Mouse (Mus musculus) spleen, adult 2 months (tissue): ENCODE results near the gene Mfn1. TPM values are rescaled to one million over a fixed set of nuclear protein-coding genes. Genes with fewer than 3 reads are reported as not detected.

Experiments used
- DNase-seq, 2 experiments: peaks; one replicate each; pipeline versions ENCODE4 v3.0.0 to v3.0.0-alpha.2; 2012 to 2021; ENCODE audit warnings: low spot score in 2 of 2, low read depth in 1 of 2
- H3K27ac ChIP-seq: fragments of 200-500 bp; 2 replicates; pipeline ENCODE4 v1.5.1; 2012; ENCODE audit warnings: low read length, inconsistent platforms; ENCODE audit not compliant: insufficient read depth
- H3K27me3 ChIP-seq: fragments of 200-500 bp; 2 replicates; pipeline ENCODE4 v1.6.1; 2012; ENCODE audit warnings: mild to moderate bottlenecking, moderate library complexity, low read length, inconsistent platforms; ENCODE audit not compliant: control insufficient read depth, insufficient read depth
- H3K36me3 ChIP-seq: fragments of 200-500 bp; 2 replicates; pipeline ENCODE4 v1.6.1; 2012; ENCODE audit warnings: mild to moderate bottlenecking, low read length, inconsistent platforms; ENCODE audit not compliant: control insufficient read depth, insufficient read depth
- H3K4me1 ChIP-seq: fragments of 200-500 bp; 2 replicates; pipeline ENCODE4 v1.6.1; 2011; ENCODE audit warnings: inconsistent platforms; ENCODE audit not compliant: control insufficient read depth, insufficient read depth, insufficient read length
- H3K4me3 ChIP-seq: fragments of 200-500 bp; 2 replicates; pipeline ENCODE4 v1.5.1; 2011; ENCODE audit warnings: mild to moderate bottlenecking, inconsistent platforms; ENCODE audit not compliant: insufficient read depth, insufficient read length; ENCODE audit errors: extremely low read depth
- CTCF ChIP-seq: fragments of 200-500 bp; IDR thresholded peaks from 2 replicates; pipeline ENCODE4 v1.5.1; 2011; ENCODE audit warnings: mild to moderate bottlenecking, inconsistent platforms; ENCODE audit not compliant: insufficient read depth, insufficient read length, insufficient replicate concordance; ENCODE audit errors: extremely low read depth
- POLR2A ChIP-seq: fragments of 200-500 bp; IDR thresholded peaks from 2 replicates; pipeline ENCODE4 v1.6.1; 2011; ENCODE audit warnings: low read depth, low read length, inconsistent platforms
- WGBS: fragments of 180-500 bp; shearing (Covaris S2); methylation state at CpG from one replicate; pipeline ENCODE4 v1.1.7; 2018; 5-methylcytosine and 5-hydroxymethylcytosine counted together
- polyA plus RNA-seq: library from polyadenylated mRNA; depleted of rRNA; stranded (reverse); fragments of >200 nt; gene quantifications from 2 replicates; pipeline ENCODE4 v1.2.3, GENCODE M21; 2012

Gene Mfn1
- polyA plus RNA-seq, 1 experiment = 3.4 TPM

- H3K27me3 ChIP-seq = no peaks in the 10 kb centered on the region
- TF ChIP-seq POLR2A (no peak), CTCF (no peak)
- no peak overlapping the region for H3K27ac ChIP-seq
- no peak overlapping the region for H3K4me3 ChIP-seq
- DNase-seq = no peak
- 98% methylated on average over 4 of the region's 4 CpGs for WGBS
- H3K4me1 ChIP-seq = no peaks in the 10 kb centered on the region
- H3K36me3 ChIP-seq = no peaks in the 10 kb centered on the region
Measured at GRCm38 (mm10) chr3:32609233-32609632, 80.0 kb downstream of the Mfn1 start.

GRCm38 (mm10) chr3:32610560-32610959 lies 81.3 kb downstream of the Mfn1 start:
- H3K4me3 ChIP-seq = no peak overlapping the region
- peak in 1 of 2 experiments; percentile 27 for DNase-seq
- WGBS = 38% methylated on average over 7 of the region's 7 CpGs
- TF ChIP-seq POLR2A (no peak), CTCF (no peak)
- no peaks in the 10 kb centered on the region for H3K4me1 ChIP-seq
- no peak overlapping the region for H3K27ac ChIP-seq
- no peaks in the 10 kb centered on the region for H3K27me3 ChIP-seq
- no peaks in the 10 kb centered on the region for H3K36me3 ChIP-seq

GRCm38 (mm10) chr3:32611606-32612170 lies 82.4 kb downstream of the Mfn1 start:
- H3K27me3 ChIP-seq = peaks cover 6% of the 10 kb centered on the region
- no peaks in the 10 kb centered on the region; the same call in 1 of the 2 replicates for H3K4me1 ChIP-seq
- no peaks in the 10 kb centered on the region for H3K36me3 ChIP-seq
- H3K4me3 ChIP-seq = no peak overlapping the region
- DNase-seq = no peak
- TF ChIP-seq POLR2A (no peak), CTCF (no peak)
- WGBS = 78% methylated on average over 11 of the region's 11 CpGs
- no peak overlapping the region for H3K27ac ChIP-seq

- WGBS = 86% methylated on average over 2 of the region's 2 CpGs
- H3K4me3 ChIP-seq = no peak overlapping the region
- TF ChIP-seq CTCF (no peak), POLR2A (no peak)
- H3K4me1 ChIP-seq = no peaks in the 10 kb centered on the region; the same call in 1 of the 2 replicates
- H3K27ac ChIP-seq = no peak overlapping the region
- peaks cover 6% of the 10 kb centered on the region for H3K27me3 ChIP-seq
- no peaks in the 10 kb centered on the region for H3K36me3 ChIP-seq
- no peak for DNase-seq
Measured at GRCm38 (mm10) chr3:32614786-32615185, 85.5 kb downstream of the Mfn1 start.

- TF ChIP-seq CTCF (no peak), POLR2A (no peak)
- H3K4me3 ChIP-seq = peak overlapping the region; percentile 59; the same call in 1 of the 2 replicates
- 12% methylated on average over 5 of the region's 5 CpGs for WGBS
- H3K27ac ChIP-seq = no peak overlapping the region
- H3K36me3 ChIP-seq = no peaks in the 10 kb centered on the region
- no peaks in the 10 kb centered on the region; the same call in 1 of the 2 replicates for H3K4me1 ChIP-seq
- DNase-seq = no peak
- peaks cover 6% of the 10 kb centered on the region for H3K27me3 ChIP-seq
Measured at GRCm38 (mm10) chr3:32615376-32615775, 86.1 kb downstream of the Mfn1 start.

- Histone ChIP-seq H3K27me3 (peaks cover 6% of the 10 kb centered on the region), H3K36me3 (no peaks in the 10 kb centered on the region), H3K4me3 (peak overlapping the region; percentile 59), H3K4me1 (no peaks in the 10 kb centered on the region; the same call in 1 of the 2 replicates), H3K27ac (no peak overlapping the region)
- 4% methylated on average over 12 of the region's 14 CpGs for WGBS
- no peak for DNase-seq
- TF ChIP-seq POLR2A (no peak), CTCF (no peak)
Measured at GRCm38 (mm10) chr3:32616006-32616330, 86.7 kb downstream of the Mfn1 start.

GRCm38 (mm10) chr3:32616331-32617052 lies 87.2 kb downstream of the Mfn1 start, which contains the start of gene Gnb4:
TSS of gene Gnb4 (minus strand) at chr3:32616585.
- Histone ChIP-seq H3K27me3 (peaks cover 6% of the 10 kb centered on the region), H3K36me3 (no peaks in the 10 kb centered on the region), H3K27ac (no peak within 1 kb of the TSS), H3K4me1 (no peaks in the 10 kb centered on the region; the same call in 1 of the 2 replicates), H3K4me3 (peak within 1 kb of the TSS; percentile 59)
- 3% methylated on average over 76 of the region's 83 CpGs for WGBS
- TF ChIP-seq CTCF (no peak), POLR2A (no peak)
- DNase-seq = peak in 1 of 2 experiments; percentile 43
